Mouse (Mus musculus) MEL (cell line): Measurements from ENCODE around the gene Inpp4a. TPM values are rescaled to one million over a fixed set of nuclear protein-coding genes. Genes with fewer than 3 reads are reported as not detected.

Source experiments
- DNase-seq: peaks from one replicate; pipeline ENCODE4 v3.0.0; 2011; ENCODE audit warnings: low read depth, low spot score
- H3K27ac ChIP-seq: 2 replicates; pipeline ENCODE4 v1.5.1; 2012; ENCODE audit warnings: low read depth, mild to moderate bottlenecking, control low read depth, low read length, moderate library complexity; ENCODE audit not compliant: control insufficient read depth
- H3K27me3 ChIP-seq, 2 experiments: fragments of 150-350 bp in 1 of 2; sonication (generic) in 1 of 2; 2 replicates each; pipeline ENCODE4 v1.6.1; 2012; ENCODE audit warnings: low read length in 2 of 2, mild to moderate bottlenecking in 2 of 2, improper control_type of control experiment in 1 of 2, moderate library complexity in 1 of 2; ENCODE audit not compliant: insufficient read depth in 2 of 2, control insufficient read depth in 1 of 2
- H3K36me3 ChIP-seq, 2 experiments: 2 replicates each; pipeline ENCODE4 v1.6.1; 2012 to 2014; ENCODE audit warnings: low read length in 2 of 2, improper control_type of control experiment in 1 of 2, inconsistent platforms in 1 of 2, mild to moderate bottlenecking in 1 of 2; ENCODE audit not compliant: insufficient read depth in 2 of 2, control insufficient read depth in 1 of 2
- H3K4me1 ChIP-seq, 2 experiments: fragments of 150-350 bp in 1 of 2; sonication (generic) in 1 of 2; 2 replicates each; pipeline ENCODE4 v1.6.1; 2012; ENCODE audit warnings: low read length in 2 of 2, improper control_type of control experiment in 1 of 2, mild to moderate bottlenecking in 1 of 2; ENCODE audit not compliant: insufficient read depth in 2 of 2, control insufficient read depth in 1 of 2
- H3K4me3 ChIP-seq, 2 experiments: fragments of 150-350 bp in 1 of 2; sonication (generic) in 1 of 2; 2 replicates each; pipeline ENCODE4 v1.5.1; 2012; ENCODE audit warnings: low read depth in 2 of 2, low read length in 2 of 2, mild to moderate bottlenecking in 2 of 2, moderate library complexity in 2 of 2, control low read depth in 1 of 2, improper control_type of control experiment in 1 of 2; ENCODE audit not compliant: control insufficient read depth in 1 of 2, insufficient read depth in 1 of 2
- H3K79me2 ChIP-seq: 2 replicates; pipeline ENCODE4 v1.6.1; 2012; ENCODE audit warnings: mild to moderate bottlenecking, low read length, moderate library complexity; ENCODE audit not compliant: control insufficient read depth, poor library complexity, insufficient read depth
- H3K9ac ChIP-seq: 2 replicates; pipeline ENCODE4 v1.6.1; 2012; ENCODE audit warnings: low read depth, mild to moderate bottlenecking, control low read depth, low read length, moderate library complexity; ENCODE audit not compliant: control insufficient read depth, poor library complexity, severe bottlenecking
- H3K9me3 ChIP-seq: fragments of 150-350 bp; sonication (generic); replicated peaks from 2 replicates; pipeline ENCODE4 v1.6.1; 2012; ENCODE audit warnings: mild to moderate bottlenecking, low read length, improper control_type of control experiment, moderate library complexity; ENCODE audit not compliant: insufficient read depth
- CHD1 ChIP-seq: IDR thresholded peaks from 2 replicates; pipeline ENCODE4 v1.6.1; 2012; ENCODE audit warnings: low read depth, mild to moderate bottlenecking, inconsistent platforms, low read length, improper control_type of control experiment
- CTCF ChIP-seq, 3 experiments: IDR thresholded peaks in 2 of 3; conservative IDR thresholded peaks in 1 of 3; 2 replicates each; pipeline ENCODE4 v1.5.1; 2011 to 2012; ENCODE audit warnings: low read length in 3 of 3, low read depth in 2 of 3, mild to moderate bottlenecking in 2 of 3, improper control_type of control experiment in 1 of 3, inconsistent platforms in 1 of 3, mixed read lengths in 1 of 3, moderate library complexity in 1 of 3; ENCODE audit not compliant: control insufficient read depth in 1 of 3, insufficient read depth in 1 of 3, poor library complexity in 1 of 3, severe bottlenecking in 1 of 3
- E2F4 ChIP-seq: IDR thresholded peaks from 2 replicates; pipeline ENCODE4 v1.6.1; 2011; ENCODE audit warnings: low read depth, low read length, improper control_type of control experiment, borderline replicate concordance
- HCFC1 ChIP-seq: IDR thresholded peaks from 2 replicates; pipeline ENCODE4 v1.6.1; 2012; ENCODE audit warnings: low read depth, mild to moderate bottlenecking, inconsistent platforms, low read length, improper control_type of control experiment, moderate library complexity
- KAT2A ChIP-seq: conservative IDR thresholded peaks from 2 replicates; pipeline ENCODE4 v1.6.1; 2012; ENCODE audit warnings: low read depth, low read length, improper control_type of control experiment, inconsistent platforms
- MAFK ChIP-seq: IDR thresholded peaks from 2 replicates; pipeline ENCODE4 v1.6.1; 2011; ENCODE audit warnings: low read depth, mild to moderate bottlenecking, low read length, improper control_type of control experiment, borderline replicate concordance
- MXI1 ChIP-seq: IDR thresholded peaks from 2 replicates; pipeline ENCODE4 v1.6.1; 2011; ENCODE audit warnings: mild to moderate bottlenecking, low read depth, low read length, improper control_type of control experiment
- MYB ChIP-seq: IDR thresholded peaks from 2 replicates; pipeline ENCODE4 v1.6.1; 2011; ENCODE audit warnings: mild to moderate bottlenecking, low read depth, low read length, improper control_type of control experiment
- NELFE ChIP-seq: IDR thresholded peaks from 2 replicates; pipeline ENCODE4 v1.6.1; 2011; ENCODE audit warnings: low read depth, low read length, improper control_type of control experiment
- NRF1 ChIP-seq: IDR thresholded peaks from 2 replicates; pipeline ENCODE4 v1.6.1; 2014; ENCODE audit warnings: low read depth, mild to moderate bottlenecking, inconsistent platforms, low read length, improper control_type of control experiment, moderate library complexity; ENCODE audit not compliant: poor library complexity, insufficient read depth, severe bottlenecking
- POLR2A ChIP-seq, 2 experiments: IDR thresholded peaks; 2 replicates each; pipeline ENCODE4 v1.6.1; 2011 to 2012; ENCODE audit warnings: low read length in 2 of 2, mild to moderate bottlenecking in 2 of 2, control low read depth in 1 of 2, improper control_type of control experiment in 1 of 2, low read depth in 1 of 2, moderate library complexity in 1 of 2; ENCODE audit not compliant: control insufficient read depth in 1 of 2, insufficient read depth in 1 of 2, poor library complexity in 1 of 2
- SIN3A ChIP-seq: IDR thresholded peaks from 2 replicates; pipeline ENCODE4 v1.6.1; 2012; ENCODE audit warnings: low read length, improper control_type of control experiment, inconsistent platforms
- SMC3 ChIP-seq: IDR thresholded peaks from 2 replicates; pipeline ENCODE4 v1.6.1; 2011; ENCODE audit warnings: low read depth, low read length, improper control_type of control experiment
- TAL1 ChIP-seq: IDR thresholded peaks from 2 replicates; pipeline ENCODE4 v1.6.1; 2012; ENCODE audit warnings: mild to moderate bottlenecking, inconsistent platforms, low read length, moderate library complexity, mixed read lengths
- TBP ChIP-seq: IDR thresholded peaks from 2 replicates; pipeline ENCODE4 v1.8.0; 2011; ENCODE audit warnings: low read depth, low read length, improper control_type of control experiment
- TCF12 ChIP-seq: IDR thresholded peaks from 2 replicates; pipeline ENCODE4 v1.6.1; 2014; ENCODE audit warnings: low read depth, mild to moderate bottlenecking, inconsistent platforms, low read length, improper control_type of control experiment, moderate library complexity
- USF1 ChIP-seq: IDR thresholded peaks from 2 replicates; pipeline ENCODE4 v1.6.1; 2014; ENCODE audit warnings: low read depth, mild to moderate bottlenecking, inconsistent platforms, low read length, improper control_type of control experiment, moderate library complexity
- USF2 ChIP-seq, 2 experiments: IDR thresholded peaks; 2 replicates each; pipeline ENCODE4 v1.6.1; 2011 to 2012; ENCODE audit warnings: improper control_type of control experiment in 2 of 2, low read length in 2 of 2, borderline replicate concordance in 1 of 2, inconsistent platforms in 1 of 2, low read depth in 1 of 2, mild to moderate bottlenecking in 1 of 2; ENCODE audit not compliant: insufficient read depth in 1 of 2
- polyA plus RNA-seq, 2 experiments: library from polyadenylated mRNA; stranded (reverse) in 1 of 2; unstranded in 1 of 2; fragments of >175 nt in 1 of 2; fragments of >200 nt in 1 of 2; gene quantifications; 2 replicates each; pipeline versions ENCODE4 v1.2.1 to v1.2.4; 2012; ENCODE audit warnings: low replicate concordance in 2 of 2, low read depth in 1 of 2; ENCODE audit not compliant: insufficient read length in 2 of 2, insufficient read depth in 1 of 2, missing spikeins in 1 of 2
- total RNA-seq: library from RNA; depleted of rRNA; stranded (reverse); fragments of 300-350 nt; gene quantifications from 2 replicates; pipeline ENCODE4 v1.2.3, GENCODE M21; 2012

Inpp4a gene
- total and polyA plus RNA-seq, 3 experiments: 1.6 to 5.0 TPM; not detected in 1

DNA sequence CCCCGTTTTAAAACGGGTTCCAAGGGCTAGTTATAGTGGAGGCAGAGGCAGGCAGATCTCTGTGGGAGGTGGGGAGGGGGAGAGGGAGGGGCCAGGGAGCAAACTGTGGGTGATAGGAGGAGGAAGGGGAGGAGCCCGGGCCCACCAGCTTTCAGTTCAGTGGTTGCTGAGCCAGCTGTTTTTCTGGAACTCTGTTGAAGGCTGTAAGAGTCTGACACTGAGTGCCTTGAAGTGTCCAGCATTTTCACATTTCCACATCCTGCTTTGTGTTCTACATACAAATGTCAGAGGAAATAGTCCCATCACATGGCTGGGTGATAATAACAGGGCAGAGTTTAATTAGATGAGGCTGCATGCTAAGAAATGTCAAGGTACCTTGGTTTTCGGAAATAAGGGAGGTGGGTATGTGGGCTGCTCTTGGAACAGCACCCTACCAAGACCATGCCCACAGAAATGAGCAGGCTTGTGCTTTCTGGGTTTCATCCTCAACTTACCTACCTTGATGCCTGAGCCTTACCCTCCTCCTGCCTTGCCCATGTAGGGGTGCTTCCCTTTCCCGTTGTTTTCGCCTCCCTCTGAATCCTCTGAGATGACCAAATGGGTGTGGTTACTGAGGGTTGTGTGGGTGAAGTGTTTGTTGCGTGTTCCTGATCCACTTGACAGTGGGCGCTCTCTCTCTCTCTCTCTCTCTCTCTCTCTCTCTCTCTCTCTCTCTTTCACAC is 8.5 kb downstream of the Inpp4a start:
- Histone ChIP-seq H3K9ac (no peak overlapping the region), H3K4me1 (peaks cover 8 to 17% of the 10 kb centered on the region in 2 experiments), H3K27me3 (no peaks in the 10 kb centered on the region)
- TF ChIP-seq TBP (no peak), SIN3A (no peak), MYB (no peak), HCFC1 (no peak), NRF1 (no peak), KAT2A (no peak), CTCF (IDR thresholded peaks at IDR 0.05 in 2 of 3, conservative IDR thresholded peaks at IDR 0.05 in 1 of 3; ENCODE audit: control insufficient read depth in 1 of 3, insufficient read depth in 1 of 3, low read depth in 2 of 3, low read length in 3 of 3, poor library complexity in 1 of 3, severe bottlenecking in 1 of 3) (no peak), SMC3 (no peak), USF1 (no peak), NELFE (no peak), TAL1 (no peak), E2F4 (no peak), TCF12 (no peak), CHD1 (no peak)
- TF ChIP-seq, all 39 proteins: peak for 0
- H3K9me3 ChIP-seq: no peaks in the 10 kb centered on the region
- H3K79me2 ChIP-seq: no peaks in the 10 kb centered on the region
- peak; percentile 30 for DNase-seq
- no peak overlapping the region for H3K4me3 ChIP-seq
- H3K36me3 ChIP-seq: peaks cover 0 to 5% of the 10 kb centered on the region in 2 experiments; a peak in 2 of 4 replicates
- no peak overlapping the region for H3K27ac ChIP-seq

DNA sequence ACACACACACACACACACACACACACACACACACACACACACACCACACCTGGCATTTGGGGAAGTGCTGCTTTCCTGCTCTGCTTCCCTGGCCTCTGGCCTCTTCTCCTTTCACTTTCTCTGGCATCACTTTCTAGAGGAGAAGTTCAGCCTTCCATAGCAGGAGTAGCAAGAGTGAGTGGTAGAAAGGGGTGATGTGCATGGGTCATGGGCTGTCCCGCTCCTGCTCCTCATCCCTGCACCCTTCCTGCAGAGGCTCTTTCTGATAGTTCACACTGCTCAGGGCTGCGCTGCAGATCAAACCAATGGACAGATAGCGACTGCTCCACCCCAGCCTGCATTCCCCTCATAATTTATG is 9.1 kb downstream of the Inpp4a start:
- Histone ChIP-seq H3K27ac (no peak overlapping the region), H3K27me3 (no peaks in the 10 kb centered on the region), H3K79me2 (no peaks in the 10 kb centered on the region), H3K36me3 (peaks cover 0 to 5% of the 10 kb centered on the region in 2 experiments; a peak in 2 of 4 replicates), H3K9me3 (no peaks in the 10 kb centered on the region), H3K4me1 (peaks cover 8 to 17% of the 10 kb centered on the region in 2 experiments), H3K9ac (no peak overlapping the region), H3K4me3 (peak overlapping the region in 1 of 2 experiments; percentile 20; a peak in 1 of 4 replicates)
- peak; percentile 40 for DNase-seq
- TF ChIP-seq KAT2A (no peak), USF2 (IDR thresholded peaks at IDR 0.05; ENCODE audit: borderline replicate concordance in 1 of 2, insufficient read depth in 1 of 2, low read depth in 1 of 2, low read length in 2 of 2) (no peak), MAFK (no peak), SMC3 (no peak), POLR2A (IDR thresholded peaks at IDR 0.05; ENCODE audit: control insufficient read depth in 1 of 2, insufficient read depth in 1 of 2, low read depth in 1 of 2, low read length in 2 of 2, poor library complexity in 1 of 2) (no peak), MXI1 (no peak)
